Mouse (Mus musculus): ENCODE measurements around the gene Slc22a20.

Slc22a20 gene

DNA sequence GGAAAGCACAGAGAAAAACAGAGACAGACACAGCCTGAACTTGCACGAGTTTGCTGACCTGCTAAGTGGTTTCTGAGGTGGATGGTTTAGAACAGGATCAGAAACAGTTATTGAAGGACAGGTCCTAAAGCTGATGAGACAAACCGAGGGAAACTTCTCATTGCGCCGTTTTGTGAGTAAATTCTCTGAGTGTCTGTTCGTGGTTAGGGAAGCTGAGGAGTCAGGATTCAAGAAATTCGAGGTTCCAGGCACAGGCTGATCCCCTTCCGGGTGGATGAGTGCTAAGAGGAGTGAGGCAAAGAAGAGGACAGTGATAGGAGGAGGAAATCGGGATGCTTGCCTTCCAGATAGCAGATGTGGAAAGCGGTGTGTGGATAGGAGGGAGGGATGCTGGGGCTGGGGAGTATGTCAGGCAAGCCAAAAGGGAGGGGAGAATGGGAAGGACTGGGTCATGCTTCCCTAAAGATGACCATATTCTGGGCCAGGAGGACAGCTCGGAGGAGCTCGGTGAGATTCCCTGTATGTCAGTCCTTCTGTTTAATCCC lies 60.6 kb downstream of the Slc22a20 start:
- peak; percentile 8 for DNase-seq (ENCODE audit: inconsistent ontology term)

GRCm38 (mm10) chr19:5924713-5925093 lies 61.2 kb downstream of the Slc22a20 start, which contains the start of gene Cdc42ep2:
Gene Cdc42ep2 (minus strand): TSS chr19:5924816.
- DNase-seq (ENCODE audit: inconsistent ontology term): peak; percentile 95

DNA sequence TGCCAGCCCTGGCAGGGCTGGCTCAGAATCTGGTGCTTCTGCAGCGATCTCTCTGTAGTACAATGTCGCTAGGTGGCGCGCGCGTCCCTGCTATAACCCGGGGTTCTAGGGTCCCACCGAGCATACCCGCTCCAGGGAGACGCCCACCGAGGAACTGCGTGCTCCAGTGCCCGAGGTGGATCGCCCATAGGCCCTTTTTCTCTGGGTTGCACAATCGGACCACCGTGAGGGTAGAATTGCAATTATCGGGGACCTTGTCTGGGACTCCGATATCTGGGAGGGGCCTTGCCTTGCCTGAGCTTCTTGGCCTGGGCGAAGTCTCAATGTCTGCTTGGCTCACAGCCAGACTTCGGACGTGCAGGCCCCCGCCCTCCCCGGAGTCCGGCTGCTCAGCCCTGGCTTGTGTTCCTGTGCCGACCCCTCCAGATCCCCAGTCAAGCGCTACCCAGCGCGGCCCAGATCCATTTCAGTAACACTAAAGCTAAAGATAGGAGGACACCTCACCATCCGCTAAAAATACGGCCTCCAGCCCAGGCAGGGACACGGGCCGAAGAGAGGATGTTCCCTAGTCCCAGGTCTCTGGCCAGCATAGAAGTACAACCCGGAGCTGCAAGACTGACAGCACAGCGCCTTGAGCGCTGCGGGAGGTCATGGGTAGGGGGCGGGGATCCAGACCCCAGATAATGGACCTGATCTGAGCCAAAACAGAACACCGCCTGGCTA lies 61.8 kb downstream of the Slc22a20 start:
- peak; percentile 84 for DNase-seq (ENCODE audit: inconsistent ontology term)

GRCm38 (mm10) chr19:5922963-5923362 lies 63.0 kb downstream of the Slc22a20 start:
- DNase-seq (ENCODE audit: inconsistent ontology term): no peak

GRCm38 (mm10) chr19:5922119-5922942 lies 63.6 kb downstream of the Slc22a20 start:
- DNase-seq (ENCODE audit: inconsistent ontology term): no peak

GRCm38 (mm10) chr19:5921715-5922114 lies 64.2 kb downstream of the Slc22a20 start:
- DNase-seq (ENCODE audit: inconsistent ontology term): no peak

All from Muller cell, postnatal 12 days (primary cell).